Mouse (Mus musculus) c-Kit-positive CD71-positive TER-119-negative erythroid progenitor cells, embryonic 14.5 days (primary cell): ENCODE measurements at regions not wholly inside any gene's neighbourhood (a gene's known extent, or its start where the extent isn't known, plus 50 kb on each side); places are given as distances from the start of the nearest gene placed in this dataset.

Source experiments
- DNase-seq: peaks from one replicate; pipeline ENCODE4 v3.0.0-alpha.2; 2013; ENCODE audit warnings: low read depth

DNA sequence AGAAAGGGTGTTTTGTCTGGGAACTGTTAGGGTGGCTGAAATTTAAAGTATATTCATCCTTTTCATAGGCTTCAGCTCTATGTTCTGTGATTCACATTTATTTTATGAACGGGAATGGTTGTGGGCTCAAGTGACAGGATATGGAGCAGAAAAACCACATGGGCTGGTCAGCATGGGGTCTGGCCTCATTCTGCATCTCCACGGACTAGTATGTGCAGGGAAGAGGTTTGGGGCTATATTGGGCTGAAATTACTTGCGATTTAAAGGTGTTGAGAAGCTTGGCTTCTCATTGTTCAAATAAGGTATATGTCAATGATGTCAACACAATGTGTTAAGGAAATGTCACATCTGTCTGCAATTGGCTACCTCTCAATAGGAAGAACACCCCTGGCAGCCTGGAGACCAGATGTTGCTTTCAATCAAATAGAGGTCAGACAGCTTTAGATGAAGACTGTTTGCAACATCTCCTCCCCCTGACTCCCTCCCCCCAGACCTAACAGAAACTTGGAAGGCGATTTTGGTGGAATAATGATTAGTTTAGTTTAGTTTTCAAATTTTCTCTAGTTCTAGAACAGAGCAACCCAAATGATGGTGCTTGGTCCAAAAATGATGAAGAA lies 777.0 kb downstream of the Slc4a3 start:
- no peak for DNase-seq

DNA sequence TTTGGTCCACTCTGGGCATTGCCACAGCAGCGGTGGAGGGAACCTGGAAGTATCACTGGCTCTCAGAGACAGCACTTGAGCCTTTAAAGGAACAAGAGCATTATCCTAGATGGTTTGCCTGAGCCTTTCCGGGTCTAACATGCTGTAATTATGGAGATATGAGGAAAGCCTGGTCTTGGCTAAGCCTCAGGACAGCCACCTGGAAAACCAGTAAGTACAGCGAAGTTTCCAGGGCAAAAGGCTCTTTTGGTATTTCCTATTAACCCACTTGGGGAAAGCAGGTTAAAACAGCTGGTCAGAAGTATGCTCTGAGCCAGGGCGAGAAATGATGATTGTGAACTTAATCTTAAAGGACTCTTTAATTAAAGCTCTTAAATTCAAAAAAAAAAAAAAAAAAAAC lies 777.5 kb downstream of the Slc4a3 start:
- no peak for DNase-seq

DNA sequence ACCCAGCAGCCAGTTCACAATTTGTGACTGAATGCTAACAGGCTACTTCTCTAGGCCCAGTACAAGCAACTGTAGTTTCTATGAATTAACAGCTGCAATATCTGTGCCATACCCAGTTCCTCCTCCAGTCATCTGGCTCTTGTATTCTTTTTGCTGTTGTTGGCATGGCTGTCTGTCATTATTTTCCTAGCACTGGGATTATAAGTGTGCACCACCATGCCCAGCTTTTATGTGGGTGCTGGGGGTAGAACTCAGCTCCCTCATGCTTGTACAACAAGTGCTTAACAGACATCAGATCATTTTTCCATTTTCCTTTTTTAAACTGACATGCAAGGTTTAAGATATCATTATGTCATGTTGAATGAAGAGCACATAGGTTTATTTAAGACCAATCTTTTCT lies 789.9 kb downstream of the Slc4a3 start:
- no peak for DNase-seq

DNA sequence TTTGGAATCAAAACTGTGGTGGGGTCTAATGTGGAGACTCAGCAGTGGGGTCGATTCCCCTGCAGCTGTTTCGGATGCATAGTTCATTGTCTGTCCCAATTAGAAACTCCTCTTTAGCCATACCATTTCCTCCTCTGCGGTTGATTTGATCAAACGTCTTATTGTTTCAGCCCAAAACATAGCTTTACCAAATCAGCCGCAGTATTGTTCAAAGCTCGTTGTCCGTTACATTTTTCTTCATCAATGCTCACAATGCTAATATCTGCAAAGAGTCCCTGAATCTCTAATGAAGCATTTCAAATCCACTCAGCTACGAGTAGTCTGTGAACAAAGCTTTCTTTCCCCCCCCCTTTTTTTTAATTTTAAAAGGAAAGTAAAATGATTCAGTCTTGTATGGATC lies 816.0 kb downstream of the Slc4a3 start:
- no peak for DNase-seq

DNA sequence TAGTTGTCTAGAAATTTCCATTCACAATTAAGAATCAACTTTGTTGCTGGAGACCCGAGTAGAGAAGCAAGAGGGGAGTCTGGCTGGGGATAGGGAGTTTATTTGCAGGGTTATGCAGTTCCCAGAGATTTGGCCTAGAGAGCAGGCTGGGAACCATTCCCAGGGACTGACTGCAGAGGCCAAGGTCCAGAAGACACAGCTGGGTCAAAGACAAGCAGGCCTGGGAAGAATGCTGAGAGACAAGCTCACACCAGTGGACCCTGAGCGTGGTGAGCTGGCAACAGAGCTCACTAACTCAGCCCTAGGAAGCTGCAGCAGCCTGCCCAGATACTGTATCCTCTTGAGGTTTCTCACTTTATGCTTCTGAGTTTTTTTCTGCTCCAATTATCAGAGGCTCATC lies 827.9 kb downstream of the Slc4a3 start:
- no peak for DNase-seq

DNA sequence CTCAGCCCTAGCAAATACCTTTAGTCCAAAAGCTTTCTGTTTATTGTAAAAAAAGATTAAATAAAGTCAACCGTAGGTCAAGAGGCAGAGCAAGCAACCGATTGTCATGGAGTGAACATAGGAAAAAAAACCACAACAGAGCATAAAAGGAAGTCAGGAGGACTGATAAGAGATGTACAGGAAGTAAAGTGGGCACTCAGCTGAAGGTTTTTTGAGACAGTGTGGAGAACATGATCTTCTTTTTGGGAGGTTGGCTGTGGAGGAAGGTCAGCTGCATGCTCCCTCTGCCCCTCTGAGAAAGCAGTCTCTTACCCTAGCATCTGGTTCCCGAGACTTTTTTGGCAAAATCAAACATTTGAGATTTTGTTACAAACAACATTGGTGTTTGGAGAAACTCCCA lies 832.1 kb downstream of the Slc4a3 start:
- no peak for DNase-seq

DNA sequence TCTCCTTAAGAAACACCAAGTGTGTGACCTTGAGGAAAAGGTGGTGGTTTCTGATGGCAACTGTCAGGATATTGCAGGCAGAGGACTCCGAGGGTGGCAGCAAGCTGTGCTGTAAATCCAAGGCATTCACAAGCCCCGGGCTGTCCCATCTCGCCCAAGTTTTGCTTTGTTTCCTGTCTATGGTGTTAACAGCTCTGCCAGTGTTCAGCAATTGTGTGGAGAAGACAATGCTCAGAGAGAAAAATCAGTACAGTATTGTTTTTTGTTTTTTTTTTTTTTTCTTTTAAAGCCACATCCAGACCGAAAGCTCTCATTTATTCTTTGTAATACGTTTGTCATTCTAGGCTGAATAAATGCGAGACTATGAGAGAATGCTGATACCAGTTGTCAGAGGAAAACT lies 846.5 kb downstream of the Slc4a3 start:
- no peak for DNase-seq

DNA sequence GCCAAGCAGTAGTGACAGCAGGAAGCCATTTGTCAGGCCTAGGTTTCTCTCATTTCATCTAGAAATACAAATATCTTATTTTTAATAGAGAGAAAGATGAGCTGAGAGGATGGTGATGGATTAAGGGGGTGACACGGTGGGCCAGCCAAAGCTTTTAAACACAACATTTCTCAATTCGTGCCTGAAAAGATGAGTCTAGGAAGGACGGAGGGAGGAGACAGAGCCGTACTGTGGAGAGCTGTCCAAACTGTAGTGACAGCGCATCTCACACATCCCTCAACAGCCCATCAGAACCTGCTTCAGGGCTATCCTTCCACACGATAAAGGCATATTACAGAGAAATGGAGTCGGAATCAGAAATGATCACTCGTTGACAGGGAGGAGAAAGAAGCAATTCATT lies 848.0 kb downstream of the Slc4a3 start:
- no peak for DNase-seq

DNA sequence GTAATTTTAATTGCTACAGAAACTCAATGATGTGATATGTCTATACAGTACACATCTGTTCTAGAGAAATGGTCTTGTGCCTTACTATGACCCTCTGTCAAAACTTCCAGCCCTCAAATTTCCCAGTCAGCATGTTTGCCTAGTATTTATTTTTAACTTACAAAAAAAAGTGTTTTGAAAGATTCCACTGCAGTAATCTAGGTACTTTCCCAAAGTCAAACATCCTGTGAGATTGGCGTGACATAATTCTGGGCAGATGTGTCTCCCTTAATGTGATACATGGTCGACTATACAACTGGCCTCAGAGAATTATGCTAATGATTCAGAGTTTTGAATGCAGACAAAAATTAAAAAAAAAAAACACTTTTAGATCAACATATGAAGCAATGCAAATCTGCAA lies 856.8 kb downstream of the Slc4a3 start:
- DNase-seq: no peak

DNA sequence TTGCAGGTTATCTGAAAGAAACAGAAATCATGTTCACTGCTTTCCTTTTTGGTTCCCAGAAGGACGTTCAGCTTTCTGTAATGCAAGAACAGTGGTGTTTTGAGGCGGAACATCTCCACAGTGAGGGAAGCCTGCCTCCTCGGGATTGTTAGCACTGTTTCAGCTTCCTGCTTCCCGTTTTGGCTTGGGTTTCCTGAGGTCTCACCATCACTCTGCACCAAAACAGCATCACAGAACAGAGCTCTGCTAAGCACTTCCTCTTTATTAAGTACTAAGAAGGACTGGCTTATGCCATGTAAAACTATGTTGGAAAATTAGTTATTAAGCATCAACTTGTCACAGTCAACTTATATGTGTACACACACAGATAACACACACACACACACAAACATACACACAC lies 857.9 kb downstream of the Slc4a3 start:
- no peak for DNase-seq

DNA sequence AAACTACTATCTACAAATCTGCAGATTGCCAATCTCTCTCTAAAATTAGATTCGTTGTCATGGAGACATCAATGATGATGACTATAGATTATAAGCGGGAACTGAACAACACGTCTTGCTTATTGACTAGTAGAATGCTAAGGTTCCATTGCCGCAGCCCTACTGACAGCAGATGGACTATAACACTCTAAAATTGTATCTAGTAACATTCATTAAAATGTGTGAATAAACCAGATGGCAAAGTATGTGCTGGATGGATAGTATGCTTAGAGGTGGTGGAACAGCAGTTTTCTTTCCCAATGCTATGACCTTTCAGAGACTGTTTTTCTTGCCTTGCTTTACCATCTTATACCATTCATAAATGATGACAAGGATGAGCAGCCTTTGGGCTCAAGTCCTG lies 864.7 kb downstream of the Slc4a3 start:
- DNase-seq: no peak

DNA sequence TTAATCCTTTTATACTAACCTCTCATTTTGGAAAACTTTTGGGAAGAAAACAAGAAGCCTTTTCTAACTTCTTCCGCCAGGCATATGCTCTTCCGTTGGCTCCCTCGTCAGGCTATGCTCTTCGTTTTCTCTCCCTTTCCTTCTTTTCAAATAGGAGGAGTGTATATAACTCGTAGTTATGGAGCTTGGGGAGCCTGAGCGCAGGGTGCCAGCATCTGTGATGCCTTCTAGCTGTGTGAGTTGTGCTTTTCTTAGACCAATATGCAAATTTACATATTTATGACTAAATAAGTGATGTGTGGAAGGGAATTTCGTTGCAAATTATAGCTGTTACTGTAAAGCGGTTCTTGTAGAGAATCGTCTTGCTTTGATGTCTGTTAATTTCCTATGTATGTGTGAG lies 874.5 kb downstream of the Slc4a3 start:
- DNase-seq: no peak

DNA sequence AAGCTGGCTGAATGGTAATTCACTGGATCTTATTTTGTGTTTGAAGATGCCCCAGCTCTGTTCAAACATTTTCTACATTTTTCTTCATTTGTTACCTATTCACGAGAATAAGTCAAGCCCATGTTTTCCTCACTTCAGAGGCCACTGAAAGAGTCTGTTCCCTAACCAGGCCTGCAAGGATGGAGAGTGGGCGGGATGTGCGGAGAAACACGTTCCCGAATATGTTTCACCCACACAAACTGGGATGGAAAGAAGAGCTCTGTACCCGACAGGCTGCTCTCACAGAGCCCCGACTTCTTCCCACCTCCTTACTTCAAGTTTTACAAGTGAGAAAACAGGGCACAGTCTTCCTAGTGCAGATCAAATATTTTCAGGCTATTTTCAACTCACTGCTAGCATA lies 881.4 kb downstream of the Slc4a3 start:
- no peak for DNase-seq

DNA sequence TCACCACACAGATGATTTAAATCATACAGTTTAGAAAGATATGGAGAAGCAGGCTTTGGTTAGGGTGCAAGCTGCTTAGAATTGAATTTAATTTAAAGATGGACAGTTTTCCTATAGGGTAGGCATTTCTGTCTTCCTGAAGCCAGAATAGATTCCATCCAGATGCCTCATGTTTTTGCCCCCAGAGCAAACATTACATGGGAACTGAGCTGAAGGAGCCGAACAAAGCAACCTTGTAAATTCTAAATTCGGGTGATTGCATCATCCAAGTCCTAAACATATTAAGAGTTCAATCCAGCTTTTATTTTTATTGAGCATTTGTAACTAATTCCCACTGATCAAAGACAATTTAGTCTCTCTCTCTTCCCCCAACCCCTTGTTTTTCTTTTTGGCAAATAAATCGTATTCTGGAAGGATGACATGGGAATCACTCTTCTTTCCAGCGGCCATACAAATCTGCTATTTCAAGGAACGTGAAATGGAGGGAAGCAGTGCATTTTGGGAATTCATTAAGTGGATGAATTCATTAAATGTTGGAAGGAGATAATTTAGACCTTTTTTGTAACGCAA lies 884.1 kb downstream of the Slc4a3 start:
- DNase-seq: no peak

DNA sequence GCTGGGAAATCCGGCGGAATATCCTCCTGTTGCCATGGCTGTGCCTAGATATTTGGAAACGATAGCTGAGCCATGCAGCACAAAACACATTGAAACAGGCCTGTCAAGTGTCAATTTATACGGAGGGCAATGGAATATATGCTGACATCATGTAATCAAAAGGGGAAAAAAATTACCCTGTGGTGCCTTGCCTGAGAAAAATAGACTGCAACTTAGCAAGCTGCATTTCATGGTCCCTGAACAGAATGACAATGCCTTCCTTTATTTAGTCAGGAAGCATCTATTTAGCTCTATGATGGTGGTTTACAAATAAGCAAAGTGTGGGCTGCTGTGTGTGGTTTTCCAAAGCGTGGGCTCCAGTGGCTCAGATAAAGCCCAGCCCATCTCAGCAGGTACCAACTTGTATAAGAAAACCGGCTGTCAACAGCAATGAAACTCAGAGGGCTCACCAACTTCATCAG lies 887.4 kb downstream of the Slc4a3 start:
- no peak for DNase-seq

DNA sequence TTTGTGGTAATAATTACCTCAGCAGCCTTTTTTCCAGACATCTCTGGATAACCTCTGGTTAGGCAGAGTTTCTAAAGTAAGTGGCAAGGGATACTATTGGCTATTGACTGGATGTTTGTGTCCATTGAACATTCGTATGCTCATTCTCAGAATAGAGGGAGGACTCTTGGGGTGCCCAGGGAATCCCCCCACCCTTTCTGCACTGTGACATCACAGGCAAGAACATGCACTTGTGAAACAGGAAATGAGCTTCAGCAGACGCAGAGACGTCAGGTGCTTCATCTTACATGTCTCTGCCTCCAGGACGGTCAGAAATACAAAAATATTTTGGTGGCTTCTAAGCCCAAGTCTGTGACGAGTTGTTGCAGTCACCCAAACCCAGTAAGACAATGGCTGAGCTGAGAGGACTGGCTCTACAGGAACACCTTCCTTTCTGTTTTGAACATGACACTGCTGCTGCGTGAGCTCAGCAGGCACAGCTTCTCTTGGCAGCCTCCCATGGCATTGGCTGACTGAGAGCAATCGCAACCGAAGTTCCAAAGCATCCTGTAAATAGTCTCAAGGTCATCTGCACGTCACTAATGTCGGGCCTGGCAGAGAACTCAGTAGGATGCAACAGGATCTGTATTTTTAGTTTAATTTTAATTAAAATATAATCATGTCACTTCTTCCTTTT lies 904.6 kb downstream of the Slc4a3 start:
- DNase-seq: no peak

DNA sequence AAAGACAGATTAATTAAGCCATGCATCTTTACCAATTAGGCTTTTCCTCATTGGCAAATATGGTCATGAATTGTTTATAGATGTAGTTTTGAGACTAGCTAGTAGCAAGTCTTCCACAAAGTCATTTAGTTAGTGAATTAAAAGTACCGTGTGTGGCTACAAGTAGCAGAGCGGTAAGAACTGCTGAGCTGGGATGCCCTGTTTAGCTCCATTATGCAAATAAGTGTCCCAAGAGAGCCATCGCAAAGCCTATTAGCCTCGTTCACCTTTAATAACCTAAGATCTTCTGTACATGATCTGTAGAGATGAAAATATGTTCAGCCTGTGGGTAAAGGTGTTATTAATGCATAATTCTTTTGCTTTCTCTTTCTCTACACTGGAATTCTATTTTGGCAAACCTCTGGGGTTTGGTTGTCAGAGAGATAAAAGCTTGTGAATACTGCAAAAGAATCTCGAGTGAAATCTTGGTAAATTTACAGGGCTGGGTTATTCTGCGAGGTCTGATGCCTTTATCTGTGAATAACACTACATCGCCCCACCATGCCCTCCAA lies 907.2 kb downstream of the Slc4a3 start:
- DNase-seq: no peak

DNA sequence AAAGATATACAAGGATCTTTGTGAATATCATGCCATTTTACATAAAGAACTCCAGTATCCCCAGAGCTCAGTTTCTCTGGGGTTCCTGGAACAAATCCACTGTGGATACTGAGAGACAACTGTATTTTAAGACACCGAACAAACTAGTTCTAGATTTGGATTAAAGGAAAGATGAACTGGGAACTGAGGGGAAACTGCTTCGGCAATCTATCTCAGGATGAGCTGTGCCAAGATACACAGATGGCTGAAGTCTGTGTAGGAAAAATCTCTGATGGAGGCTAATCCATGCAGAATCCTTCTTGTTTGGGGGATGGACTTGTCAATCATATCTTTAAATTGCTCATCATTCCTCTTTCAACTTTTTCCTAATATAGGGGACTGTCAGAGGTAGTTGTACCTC lies 920.5 kb downstream of the Slc4a3 start:
- no peak for DNase-seq

DNA sequence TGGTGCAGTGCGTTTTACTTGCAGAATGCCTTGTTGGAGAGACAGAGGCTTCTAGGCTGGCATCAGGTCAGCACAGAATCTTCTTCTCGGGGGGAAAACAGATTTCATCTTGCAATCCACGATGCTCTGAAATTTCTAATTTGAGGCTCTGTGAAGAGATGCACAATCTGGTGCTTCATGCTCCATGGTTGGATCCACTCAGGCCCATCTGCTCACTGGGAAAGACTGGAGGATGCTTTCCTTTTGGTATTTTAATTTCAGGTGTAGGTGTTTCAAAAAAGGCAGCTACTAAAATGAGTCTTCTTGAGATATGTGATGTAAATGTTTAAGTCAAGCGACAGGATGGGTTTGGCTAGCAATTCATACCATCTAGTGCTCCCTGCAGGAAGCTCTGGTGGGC lies 938.1 kb downstream of the Slc4a3 start:
- DNase-seq: no peak

DNA sequence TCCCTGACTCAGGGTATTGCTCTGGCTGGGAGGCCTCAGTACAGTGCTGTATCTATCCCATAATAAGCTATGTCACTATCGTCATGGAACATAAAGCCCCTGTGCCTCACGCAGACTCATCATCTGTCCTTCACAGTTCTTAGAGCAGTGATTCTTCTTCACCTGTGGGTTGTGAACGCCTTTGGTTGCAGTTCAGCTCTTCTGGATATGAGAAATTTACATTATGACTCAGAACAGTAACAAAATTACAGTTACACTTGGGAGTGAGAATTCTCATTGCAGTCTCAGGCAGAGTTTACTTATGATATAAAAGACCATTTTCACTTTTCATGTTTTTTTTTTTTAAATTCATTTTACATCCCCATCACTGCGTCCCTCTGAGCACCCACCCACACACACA lies 941.4 kb downstream of the Slc4a3 start:
- DNase-seq: no peak

DNA sequence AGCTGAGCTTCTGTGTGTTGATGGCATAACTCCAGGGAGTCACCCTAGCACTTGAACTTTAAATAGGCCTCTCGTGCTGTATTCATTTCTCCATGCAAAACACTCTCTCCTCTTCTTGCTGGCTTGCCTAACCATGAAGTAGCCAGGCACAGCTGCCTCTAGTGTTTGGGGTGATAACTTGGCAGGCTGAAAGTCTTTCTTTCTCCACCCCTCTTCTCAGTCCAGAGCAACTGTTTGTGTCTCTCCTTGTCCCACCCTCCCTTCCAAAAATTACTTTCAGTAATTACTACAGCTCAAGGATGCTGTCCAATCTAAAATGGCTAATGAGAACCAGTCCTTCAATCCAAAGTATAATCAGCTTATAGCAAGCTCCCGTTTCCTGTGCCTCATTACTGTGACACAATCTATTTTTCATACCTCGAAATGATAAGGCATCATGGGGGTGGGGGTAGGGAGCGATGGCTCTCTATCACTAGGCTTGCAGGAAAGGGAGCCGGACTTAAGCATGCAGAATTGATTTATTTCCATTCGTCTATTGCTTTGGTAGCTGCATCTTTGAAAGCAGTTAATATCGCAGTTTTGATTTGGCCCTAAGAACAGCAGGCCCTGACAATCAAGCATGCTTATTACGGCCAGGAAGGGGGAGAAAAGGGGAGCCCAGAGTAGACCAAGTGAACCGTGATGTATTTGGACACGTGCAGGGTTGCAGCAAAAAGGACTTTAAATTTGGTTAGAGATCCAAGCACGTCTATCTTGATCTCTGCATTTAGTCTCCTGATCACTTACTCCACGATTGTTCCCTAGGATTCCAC lies 943.8 kb downstream of the Slc4a3 start:
- no peak for DNase-seq

DNA sequence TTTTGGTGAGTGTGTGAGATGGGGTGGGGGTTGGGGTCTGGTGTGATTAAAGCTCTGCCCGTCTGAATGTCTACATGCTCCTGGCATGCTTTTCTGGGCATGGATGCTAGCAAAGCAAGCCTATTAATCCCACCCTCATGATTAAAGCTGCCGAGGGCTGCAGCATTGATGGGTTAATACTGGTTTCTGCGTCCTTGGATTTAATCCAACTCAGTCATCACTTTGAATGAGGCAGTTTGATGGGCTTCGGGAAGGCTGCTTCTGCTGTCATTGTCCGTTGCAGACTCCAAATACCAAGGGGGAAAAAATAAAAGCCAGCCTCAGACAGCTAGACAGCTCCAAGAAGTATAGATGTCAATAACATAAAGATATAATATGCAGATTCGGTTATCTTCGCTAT lies 944.7 kb downstream of the Slc4a3 start:
- DNase-seq: no peak

DNA sequence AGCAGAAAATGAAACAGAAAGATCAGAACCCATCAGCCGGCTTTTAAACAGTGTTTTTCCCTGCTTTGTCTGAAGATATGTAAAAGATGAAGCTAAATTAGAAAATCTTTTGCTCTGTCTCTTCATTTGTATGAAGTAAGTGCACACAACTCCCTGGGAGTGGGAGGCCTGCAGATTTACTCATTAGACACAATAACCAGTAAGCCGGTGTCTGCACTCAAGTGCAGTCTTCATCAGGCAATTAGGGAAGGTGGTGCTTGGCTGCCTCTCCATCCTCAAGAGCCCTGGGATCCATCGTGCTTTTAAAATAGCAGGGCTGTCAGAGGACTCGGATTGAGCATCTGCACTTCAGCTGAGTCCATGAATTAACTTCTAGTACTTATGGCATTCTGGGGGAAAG lies 945.1 kb downstream of the Slc4a3 start:
- no peak for DNase-seq
